Mouse (Mus musculus) intestine, embryonic 16.5 days (tissue): ENCODE data around the gene Dag1. TPM values are rescaled to one million over a fixed set of nuclear protein-coding genes. Genes with fewer than 3 reads are reported as not detected.

Experiments used
- ATAC-seq: fragments of 200-750 bp; cut with Nextera tagmentation; 2 replicates; pipeline ENCODE4 v1.8.0; 2017; ENCODE audit warnings: moderate TSS enrichment, moderate library complexity
- H3K27ac ChIP-seq: fragments of 300-500 bp; sonication (generic); 2 replicates; pipeline ENCODE4 v1.5.1; 2014; ENCODE audit warnings: mild to moderate bottlenecking, low read length
- H3K27me3 ChIP-seq: fragments of 300-500 bp; sonication (generic); replicated peaks from 2 replicates; pipeline ENCODE4 v1.6.1; 2014; ENCODE audit warnings: low read length, control low read depth, mixed read lengths; ENCODE audit not compliant: control insufficient read depth, insufficient read depth
- H3K36me3 ChIP-seq: fragments of 300-500 bp; sonication (generic); 2 replicates; pipeline ENCODE4 v1.6.1; 2014; ENCODE audit warnings: low read length, control low read depth; ENCODE audit not compliant: control insufficient read depth, insufficient read depth
- H3K4me1 ChIP-seq: fragments of 300-500 bp; sonication (generic); 2 replicates; pipeline ENCODE4 v1.6.1; 2014; ENCODE audit warnings: low read length, control low read depth, mixed read lengths; ENCODE audit not compliant: control insufficient read depth, insufficient read depth
- H3K4me2 ChIP-seq: fragments of 300-500 bp; sonication (generic); 2 replicates; pipeline ENCODE4 v1.6.1; 2014; ENCODE audit warnings: low read depth, low read length, control low read depth
- H3K4me3 ChIP-seq: fragments of 300-500 bp; sonication (generic); 2 replicates; pipeline ENCODE4 v1.5.1; 2014; ENCODE audit warnings: mild to moderate bottlenecking, low read length
- H3K9ac ChIP-seq: fragments of 300-500 bp; sonication (generic); 2 replicates; pipeline ENCODE4 v1.6.1; 2014; ENCODE audit warnings: low read depth, low read length
- H3K9me3 ChIP-seq: fragments of 300-500 bp; sonication (generic); 2 replicates; pipeline ENCODE4 v1.6.1; 2016; ENCODE audit warnings: low read length, control low read depth; ENCODE audit not compliant: control insufficient read depth
- WGBS: fragments of 180-500 bp; shearing (Covaris S2); extraction: QIAGEN DNeasy Blood & Tissue Kit; methylation state at CpG from one replicate; pipeline ENCODE4 v1.1.7; 2014; 5-methylcytosine and 5-hydroxymethylcytosine counted together
- polyA plus RNA-seq: library from polyadenylated mRNA; unstranded; fragments of >200 nt; fragmentation: Nextera tagmentation; extraction: Ambion mirVana; gene quantifications from 2 replicates; pipeline ENCODE4 v1.2.1, GENCODE M21; 2015

Gene Dag1
- polyA plus RNA-seq, 1 experiment from 2014 or later = 67.9 TPM

- Histone ChIP-seq H3K9me3 (no peaks in the 10 kb centered on the region), H3K27me3 (no peaks in the 10 kb centered on the region), H3K27ac (peak overlapping the region; percentile 97), H3K9ac (peak overlapping the region; percentile 92), H3K4me1 (peaks cover 27% of the 10 kb centered on the region), H3K4me3 (peak overlapping the region; percentile 92), H3K4me2 (peak overlapping the region; percentile 71), H3K36me3 (no peaks in the 10 kb centered on the region)
- under 1% methylated on average over 62 of the region's 62 CpGs for WGBS
- peak; percentile 65 for ATAC-seq
Measured at GRCm38 (mm10) chr9:108263131-108263681, 552 bp downstream of the Dag1 start.

DNA sequence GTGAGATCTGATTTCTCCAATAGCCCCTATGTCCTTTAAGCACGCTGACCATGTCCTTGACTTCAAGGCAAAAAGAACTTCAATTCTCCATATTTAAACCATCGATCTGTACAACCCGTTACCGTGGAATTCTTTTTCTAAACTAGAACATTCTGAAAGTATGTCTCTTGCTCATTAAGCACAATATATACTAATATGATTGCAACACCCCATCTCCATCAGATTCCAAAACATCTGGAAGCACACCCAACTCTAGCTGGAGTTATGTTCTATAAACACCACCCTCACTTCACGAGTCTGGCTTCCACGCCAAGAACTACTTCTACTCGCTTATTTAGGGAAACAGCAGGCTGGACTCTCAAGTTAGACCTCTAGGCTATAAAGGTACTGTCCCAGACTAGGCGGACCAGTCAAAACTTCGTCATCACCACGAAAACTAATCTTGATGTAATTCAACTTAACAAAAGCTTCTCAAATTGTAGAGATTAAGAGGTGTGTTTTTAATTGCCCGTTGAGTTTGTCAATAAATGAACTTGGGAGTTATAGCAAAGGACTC is 1.2 kb downstream of the Dag1 start:
- no peak overlapping the region for H3K27ac ChIP-seq
- H3K4me3 ChIP-seq = peak overlapping the region; percentile 92
- H3K9ac ChIP-seq = peak overlapping the region; percentile 92
- no peak for ATAC-seq
- H3K4me2 ChIP-seq = peak overlapping the region; percentile 71
- peaks cover 27% of the 10 kb centered on the region for H3K4me1 ChIP-seq
- no peaks in the 10 kb centered on the region for H3K36me3 ChIP-seq
- H3K27me3 ChIP-seq = no peaks in the 10 kb centered on the region
- no peaks in the 10 kb centered on the region for H3K9me3 ChIP-seq
- WGBS = 31% methylated on average over 11 of the region's 11 CpGs

DNA sequence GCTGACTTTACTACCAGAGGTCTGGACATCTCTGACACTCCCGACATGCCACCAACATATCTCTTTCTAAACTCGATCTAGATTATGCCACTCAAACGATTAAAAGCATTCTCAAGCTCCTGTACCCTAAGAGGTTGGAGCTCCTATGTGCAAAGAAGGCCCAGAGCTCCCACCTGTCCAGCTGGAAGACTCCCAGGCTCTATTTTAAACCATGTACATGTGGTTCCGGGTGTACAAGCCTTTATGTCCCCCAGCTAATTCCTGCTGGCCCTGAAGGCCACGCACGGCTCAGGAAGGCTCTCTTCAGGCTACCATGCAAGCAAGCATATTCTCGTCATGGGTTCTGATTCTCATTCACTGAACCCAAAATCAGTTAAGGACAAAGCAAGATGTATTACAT is 1.9 kb downstream of the Dag1 start:
- Histone ChIP-seq H3K27me3 (no peaks in the 10 kb centered on the region), H3K4me2 (peak overlapping the region; percentile 71), H3K9me3 (no peaks in the 10 kb centered on the region), H3K36me3 (no peaks in the 10 kb centered on the region), H3K4me1 (peaks cover 27% of the 10 kb centered on the region), H3K27ac (peak overlapping the region; percentile 14; the same call in 1 of the 2 replicates), H3K4me3 (peak overlapping the region; percentile 92), H3K9ac (peak overlapping the region; percentile 59)
- no peak for ATAC-seq
- WGBS = 60% methylated on average over 7 of the region's 7 CpGs

DNA sequence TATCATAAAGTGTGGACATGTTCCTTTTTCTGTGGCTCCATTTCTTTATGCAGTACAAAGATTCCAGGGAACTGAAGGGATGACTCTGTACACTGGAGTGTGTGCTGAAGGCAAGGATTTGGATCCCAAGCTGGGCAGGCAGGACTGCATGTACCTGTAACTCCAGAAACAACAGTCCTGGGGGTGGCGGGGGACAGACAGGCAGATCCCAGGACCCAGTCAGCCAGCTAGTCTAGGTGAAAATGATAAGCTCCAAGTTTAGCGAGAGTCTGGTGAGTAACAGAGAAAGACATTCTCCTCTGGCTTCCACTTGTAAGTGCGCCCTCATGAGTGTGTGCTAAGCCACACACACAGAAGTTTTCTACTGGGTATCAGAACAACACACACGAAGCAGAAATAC is 3.2 kb downstream of the Dag1 start:
- H3K36me3 ChIP-seq = no peaks in the 10 kb centered on the region
- H3K4me1 ChIP-seq = peaks cover 27% of the 10 kb centered on the region
- no peak for ATAC-seq
- no peak overlapping the region for H3K4me3 ChIP-seq
- H3K27ac ChIP-seq = no peak overlapping the region
- whole genome bisulfite sequencing = 83% methylated on average over 4 of the region's 4 CpGs
- no peaks in the 10 kb centered on the region for H3K9me3 ChIP-seq
- H3K9ac ChIP-seq = no peak overlapping the region
- no peaks in the 10 kb centered on the region for H3K27me3 ChIP-seq
- no peak overlapping the region for H3K4me2 ChIP-seq

GRCm38 (mm10) chr9:108252766-108253165 is 11.0 kb downstream of the Dag1 start:
- H3K36me3 ChIP-seq = 0 out of 2 replicates have a peak, but pooled peaks cover 2% of the 10 kb centered on the region
- H3K4me1 ChIP-seq = no peaks in the 10 kb centered on the region
- H3K9me3 ChIP-seq = no peaks in the 10 kb centered on the region
- WGBS = 73% methylated on average over 7 of the region's 7 CpGs
- H3K9ac ChIP-seq = no peak overlapping the region
- no peaks in the 10 kb centered on the region for H3K27me3 ChIP-seq
- no peak overlapping the region for H3K4me3 ChIP-seq
- no peak overlapping the region for H3K4me2 ChIP-seq
- no peak for ATAC-seq
- no peak overlapping the region for H3K27ac ChIP-seq

DNA sequence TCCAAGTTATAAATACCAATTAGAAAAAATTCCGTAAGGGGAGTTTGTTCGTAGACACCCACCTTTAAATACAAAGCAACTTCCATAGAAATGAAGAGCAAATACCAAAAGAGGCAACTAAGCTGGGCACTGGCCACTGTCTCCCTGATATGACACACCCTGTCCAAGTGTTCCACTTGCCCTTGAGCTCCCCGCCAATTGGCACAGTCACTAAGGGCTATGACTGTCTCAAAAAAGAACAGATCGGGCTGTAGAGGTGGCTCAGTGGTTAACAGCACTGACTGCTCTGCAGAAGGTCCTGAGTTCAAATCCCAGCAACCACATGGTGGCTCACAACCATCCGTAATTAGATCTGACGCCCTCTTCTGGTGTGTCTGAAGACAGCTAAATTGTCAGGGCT is 11.9 kb downstream of the Dag1 start:
- Histone ChIP-seq H3K4me1 (no peaks in the 10 kb centered on the region), H3K9me3 (no peaks in the 10 kb centered on the region), H3K9ac (no peak overlapping the region), H3K27me3 (no peaks in the 10 kb centered on the region), H3K4me2 (no peak overlapping the region), H3K4me3 (no peak overlapping the region), H3K36me3 (0 out of 2 replicates have a peak, but pooled peaks cover 2% of the 10 kb centered on the region), H3K27ac (no peak overlapping the region)
- WGBS = 90% methylated on average over 6 of the region's 6 CpGs
- no peak for ATAC-seq

- no peaks in the 10 kb centered on the region for H3K4me1 ChIP-seq
- no peak overlapping the region for H3K27ac ChIP-seq
- no peak overlapping the region for H3K4me3 ChIP-seq
- no peaks in the 10 kb centered on the region for H3K9me3 ChIP-seq
- no peak overlapping the region for H3K4me2 ChIP-seq
- peak; percentile 56; the same call in 1 of the 2 replicates for ATAC-seq
- 0 out of 2 replicates have a peak, but pooled peaks cover 2% of the 10 kb centered on the region for H3K36me3 ChIP-seq
- no peaks in the 10 kb centered on the region for H3K27me3 ChIP-seq
- 45% methylated on average over 5 of the region's 5 CpGs for WGBS
- H3K9ac ChIP-seq = no peak overlapping the region
Measured at GRCm38 (mm10) chr9:108248957-108249356, 14.8 kb downstream of the Dag1 start.

- Histone ChIP-seq H3K27ac (no peak overlapping the region), H3K4me3 (no peak overlapping the region), H3K9ac (no peak overlapping the region), H3K9me3 (no peaks in the 10 kb centered on the region), H3K4me2 (no peak overlapping the region), H3K4me1 (no peaks in the 10 kb centered on the region), H3K36me3 (no peaks in the 10 kb centered on the region), H3K27me3 (no peaks in the 10 kb centered on the region)
- no peak for ATAC-seq
- 74% methylated on average over 3 of the region's 3 CpGs for WGBS
Measured at GRCm38 (mm10) chr9:108244984-108245383, 18.8 kb downstream of the Dag1 start.

DNA sequence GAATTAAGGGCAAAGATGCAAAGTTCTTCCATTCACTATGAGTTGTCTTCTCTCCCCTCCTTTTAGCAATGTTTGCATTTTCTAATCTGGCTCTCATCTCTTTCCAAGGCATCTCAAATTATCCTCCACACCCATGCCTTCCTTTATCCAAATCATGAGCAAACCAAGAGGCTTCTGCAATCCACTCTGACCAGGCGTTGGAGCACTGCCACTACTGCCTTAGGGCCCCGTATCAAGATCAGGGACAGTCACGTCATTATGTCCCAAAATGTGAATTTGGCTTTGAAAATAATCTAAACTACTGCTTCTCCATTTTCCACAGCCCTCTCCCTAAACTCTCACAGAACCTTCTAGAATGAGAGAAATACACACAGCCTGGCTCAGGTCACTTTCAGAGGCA is 19.2 kb downstream of the Dag1 start:
- ATAC-seq = no peak
- H3K9me3 ChIP-seq = no peaks in the 10 kb centered on the region
- H3K4me1 ChIP-seq = no peaks in the 10 kb centered on the region
- no peaks in the 10 kb centered on the region for H3K36me3 ChIP-seq
- 93% methylated on average over 3 of the region's 3 CpGs for WGBS
- H3K27me3 ChIP-seq = no peaks in the 10 kb centered on the region
- no peak overlapping the region for H3K27ac ChIP-seq
- no peak overlapping the region for H3K4me2 ChIP-seq
- H3K9ac ChIP-seq = no peak overlapping the region
- no peak overlapping the region for H3K4me3 ChIP-seq

- no peak for ATAC-seq
- Histone ChIP-seq H3K4me2 (no peak overlapping the region), H3K9me3 (no peaks in the 10 kb centered on the region), H3K9ac (no peak overlapping the region), H3K4me1 (no peaks in the 10 kb centered on the region), H3K27me3 (no peaks in the 10 kb centered on the region), H3K4me3 (no peak overlapping the region), H3K36me3 (no peaks in the 10 kb centered on the region), H3K27ac (no peak overlapping the region)
- WGBS = 62% methylated on average over 5 of the region's 5 CpGs
Measured at GRCm38 (mm10) chr9:108239951-108240350, 23.8 kb downstream of the Dag1 start.
